11 mouse cellular contexts compared by ENCODE assay signal in genomic region chr16:84355118-84355517, GRCm38 (mm10).
"Had no signal": no experiment of that assay in that cellular context is flagged by ENCODE, and none has a peak within 500 bp of the region (broad histone marks: within the 10 kb centered on the region; RNA-seq: fewer than 3 reads in every experiment).

No protein-coding gene starts in this region.

- DNase-seq: kidney, adult 18-20 months; kidney, adult 9 months; kidney, postnatal 14 days; kidney, postnatal 4 days; layer of hippocampus, postnatal 36 days; left cerebral cortex, postnatal 4 days; liver, postnatal 0 days; lung, embryonic 14.5 days; retina, postnatal 1 day; right cerebral cortex, postnatal 4 days; thymus, postnatal 36 days had no signal
